Mouse (Mus musculus): ENCODE measurements around the gene Gm4353. TPM values are rescaled to one million over a fixed set of nuclear protein-coding genes. Genes with fewer than 3 reads are reported as not detected.

Gm4353 gene
- polyA plus RNA-seq, 1 experiment from 2014 or later: 1.2 TPM

Other genes starting within 250 kb of the Gm4353 start
- 38.7 and 40.6 TPM in 2 replicates for gene Sox6, start 45.8 kb downstream of the Gm4353 start, polyA plus RNA-seq (2014; fragmentation: Nextera tagmentation; extraction: Ambion mirVana)
- 271 and 275 TPM in 2 replicates for gene 1110004F10Rik, start 45.2 kb downstream of the Gm4353 start, polyA plus RNA-seq (2014; fragmentation: Nextera tagmentation; extraction: Ambion mirVana)
- gene Plekha7, start 223.7 kb upstream of the Gm4353 start, polyA plus RNA-seq (2014; fragmentation: Nextera tagmentation; extraction: Ambion mirVana): 11.5 and 12.4 TPM in 2 replicates
- gene Rps13, start 249.6 kb upstream of the Gm4353 start, polyA plus RNA-seq (2014; fragmentation: Nextera tagmentation; extraction: Ambion mirVana): 960 and 1,086 TPM in 2 replicates

All from stomach, embryonic 14.5 days (tissue).